Mouse (Mus musculus): ENCODE measurements at regions not wholly inside any gene's neighbourhood (a gene's known extent, or its start where the extent isn't known, plus 50 kb on each side); places are given as distances from the start of the nearest gene placed in this dataset.

DNA sequence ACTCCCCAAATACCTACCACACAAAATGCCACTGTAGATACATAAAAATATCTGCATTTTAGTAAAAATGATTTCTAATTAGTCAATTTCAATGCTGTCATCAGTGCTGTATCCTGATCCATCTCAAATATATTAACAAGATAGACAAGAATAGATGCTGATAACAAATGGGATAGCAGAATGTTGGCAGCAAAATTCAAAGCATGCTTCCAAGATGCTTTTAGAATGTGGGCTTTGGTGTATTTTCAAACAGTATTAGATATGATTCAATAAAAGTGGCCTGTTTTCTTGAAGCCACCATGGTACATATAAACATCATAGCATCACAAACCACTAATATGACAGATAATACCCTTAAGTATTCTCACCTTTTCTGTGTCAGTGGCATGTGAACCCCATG lies 597.6 kb downstream of the Cenpc1 start:
- no peak for DNase-seq (ENCODE audit: low spot score in 2 of 2)

DNA sequence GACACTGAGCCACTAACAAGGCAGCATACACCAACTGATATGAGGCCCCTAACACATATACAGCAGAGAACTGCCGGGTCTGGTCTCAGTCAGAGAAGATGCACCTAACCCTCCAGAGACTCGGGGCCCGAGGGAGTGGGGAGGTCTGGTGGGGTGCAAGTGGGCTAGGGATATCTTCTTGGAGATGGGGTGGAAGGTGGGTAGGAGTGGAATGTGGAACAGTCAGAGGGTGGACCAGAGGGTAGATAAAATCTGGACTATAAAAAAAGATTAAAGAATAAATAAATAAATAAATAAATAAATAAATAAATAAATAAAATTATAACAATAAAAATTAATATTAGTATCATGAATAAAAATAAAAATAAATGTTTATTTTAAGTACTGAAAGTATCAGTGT lies 598.2 kb downstream of the Cenpc1 start:
- DNase-seq (ENCODE audit: low spot score in 2 of 2) = no peak

Measured in urinary bladder, postnatal 36 days (tissue).